Mouse (Mus musculus): ENCODE data around the gene Atrnl1.

GRCm38 (mm10) chr19:58065001-58065314, 454.1 kb downstream of the Atrnl1 start:
- TF ChIP-seq POLR2A (IDR thresholded peaks at IDR 0.05; ENCODE audit: borderline replicate concordance, control insufficient read depth, low read depth, low read length) = no peak
- TF ChIP-seq CTCF (IDR thresholded peaks at IDR 0.05; ENCODE audit: control insufficient read depth, insufficient read depth, low read length) = no peak

Measured in bone marrow, adult 2 months (tissue).